Mouse (Mus musculus): ENCODE data around the gene Rngtt.

DNA sequence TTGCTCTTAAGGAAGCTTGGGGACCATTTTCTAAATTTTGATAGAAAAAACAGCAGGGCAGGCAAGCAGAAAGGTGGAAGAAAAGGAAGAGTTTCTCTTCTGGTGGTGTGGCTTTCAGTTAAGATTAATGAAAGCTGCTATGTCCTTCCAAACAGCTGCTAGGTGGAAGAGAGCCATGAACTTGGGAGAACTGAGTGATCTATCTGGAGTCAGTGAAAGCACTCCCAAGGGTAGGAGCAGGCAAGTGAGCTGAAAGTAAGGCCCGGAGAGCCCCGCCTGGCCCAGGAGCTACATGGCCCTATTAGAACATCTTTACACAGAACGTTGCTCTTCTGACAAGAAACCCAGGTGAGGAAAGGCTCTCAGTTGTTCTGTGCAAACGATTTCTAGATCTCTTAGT is 103.7 kb downstream of the Rngtt start:
- no peak for TF ChIP-seq CTCF (conservative IDR thresholded peaks at IDR 0.05; ENCODE audit: low read length)
- no peak for TF ChIP-seq POU5F1 (IDR thresholded peaks at IDR 0.05; ENCODE audit: borderline replicate concordance, low read length)
